Mouse (Mus musculus) forebrain, embryonic 13.5 days (tissue): ENCODE results near the gene Emid1. TPM values are rescaled to one million over a fixed set of nuclear protein-coding genes. Genes with fewer than 3 reads are reported as not detected.

Experiments
- ATAC-seq: fragments of 200-750 bp; cut with Nextera tagmentation; 2 replicates; pipeline ENCODE4 v1.8.0; 2017
- H3K27ac ChIP-seq: fragments of 300-500 bp; sonication (generic); 2 replicates; pipeline ENCODE4 v1.5.1; 2015; ENCODE audit warnings: inconsistent platforms, mild to moderate bottlenecking, moderate library complexity
- H3K27me3 ChIP-seq: fragments of 300-500 bp; sonication (generic); 2 replicates; pipeline ENCODE4 v1.6.1; 2015; ENCODE audit warnings: mild to moderate bottlenecking, inconsistent platforms
- H3K36me3 ChIP-seq: fragments of 300-500 bp; sonication (generic); 2 replicates; pipeline ENCODE4 v1.6.1; 2015; ENCODE audit warnings: mild to moderate bottlenecking, inconsistent platforms; ENCODE audit not compliant: poor library complexity, severe bottlenecking
- H3K4me1 ChIP-seq: fragments of 300-500 bp; sonication (generic); 2 replicates; pipeline ENCODE4 v1.6.1; 2015; ENCODE audit warnings: inconsistent platforms
- H3K4me2 ChIP-seq: fragments of 300-500 bp; sonication (generic); 2 replicates; pipeline ENCODE4 v1.6.1; 2015; ENCODE audit warnings: inconsistent platforms, mild to moderate bottlenecking, moderate library complexity
- H3K4me3 ChIP-seq: fragments of 300-500 bp; sonication (generic); 2 replicates; pipeline ENCODE4 v1.5.1; 2015; ENCODE audit warnings: mild to moderate bottlenecking, inconsistent platforms
- H3K9ac ChIP-seq: fragments of 300-500 bp; sonication (generic); 2 replicates; pipeline ENCODE4 v1.6.1; 2015; ENCODE audit warnings: mild to moderate bottlenecking, inconsistent platforms
- H3K9me3 ChIP-seq: fragments of 300-500 bp; sonication (generic); replicated peaks from 2 replicates; pipeline ENCODE4 v1.6.1; 2016; ENCODE audit warnings: inconsistent platforms
- WGBS: fragments of 180-500 bp; shearing (Covaris S2); methylation state at CpG from one replicate; pipeline ENCODE4 v1.1.7; 2015; 5-methylcytosine and 5-hydroxymethylcytosine counted together
- polyA plus RNA-seq: library from polyadenylated mRNA; unstranded; fragments of >200 nt; fragmentation: Nextera tagmentation; extraction: Ambion mirVana; gene quantifications from 2 replicates; pipeline ENCODE4 v1.2.1, GENCODE M21; 2015

The Emid1 gene
- polyA plus RNA-seq, 1 experiment from 2014 or later, result 14.9 TPM

DNA sequence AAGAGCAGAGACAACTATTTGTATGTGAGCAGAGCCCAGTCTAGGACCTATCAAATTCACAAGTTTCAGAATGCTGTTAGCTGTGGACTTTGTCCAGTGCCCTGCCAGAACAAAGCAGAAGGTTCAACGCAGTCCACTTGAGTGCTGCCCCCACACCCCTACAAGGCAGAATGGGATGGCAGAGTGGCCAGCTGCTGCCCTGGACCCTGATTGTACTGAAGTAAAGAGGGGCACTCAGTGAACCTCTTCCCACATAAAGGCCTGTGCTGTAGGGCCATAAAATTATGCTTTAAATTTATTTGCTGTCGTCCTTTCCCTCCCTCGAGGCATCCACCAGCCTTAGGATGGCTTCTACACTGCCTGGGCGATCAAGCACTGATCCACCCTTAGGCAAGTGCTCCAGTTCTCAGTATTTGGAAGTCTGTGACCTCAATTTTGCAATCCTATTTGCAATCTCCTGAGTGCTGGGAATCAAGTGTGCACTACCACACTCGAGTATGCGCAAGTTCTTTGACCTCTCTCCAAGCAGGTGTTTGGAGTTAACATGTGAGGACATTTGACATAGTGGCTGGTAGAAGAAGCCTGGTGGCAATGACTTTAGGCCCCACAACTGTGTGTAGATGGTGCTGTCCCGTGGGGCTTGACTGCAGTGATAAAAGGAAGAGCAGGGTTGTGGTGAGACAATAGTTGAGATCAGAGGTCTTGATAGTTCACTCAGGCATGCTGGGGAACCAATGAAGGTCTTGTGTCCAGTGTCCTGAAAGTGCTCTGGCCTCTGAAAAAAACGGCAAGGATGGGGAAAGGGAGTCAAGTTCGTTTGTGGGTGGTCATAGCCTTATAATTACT is 83.7 kb downstream of the Emid1 start:
- no peak overlapping the region for H3K9ac ChIP-seq
- WGBS, result 85% methylated on average over 9 of the region's 9 CpGs
- peaks cover 57% of the 10 kb centered on the region for H3K36me3 ChIP-seq
- peaks cover 16% of the 10 kb centered on the region for H3K4me1 ChIP-seq
- H3K27me3 ChIP-seq, result peaks cover 14% of the 10 kb centered on the region
- ATAC-seq, result no peak
- no peak overlapping the region for H3K4me3 ChIP-seq
- no peak overlapping the region for H3K27ac ChIP-seq
- no peak overlapping the region for H3K4me2 ChIP-seq
- H3K9me3 ChIP-seq, result no peaks in the 10 kb centered on the region

DNA sequence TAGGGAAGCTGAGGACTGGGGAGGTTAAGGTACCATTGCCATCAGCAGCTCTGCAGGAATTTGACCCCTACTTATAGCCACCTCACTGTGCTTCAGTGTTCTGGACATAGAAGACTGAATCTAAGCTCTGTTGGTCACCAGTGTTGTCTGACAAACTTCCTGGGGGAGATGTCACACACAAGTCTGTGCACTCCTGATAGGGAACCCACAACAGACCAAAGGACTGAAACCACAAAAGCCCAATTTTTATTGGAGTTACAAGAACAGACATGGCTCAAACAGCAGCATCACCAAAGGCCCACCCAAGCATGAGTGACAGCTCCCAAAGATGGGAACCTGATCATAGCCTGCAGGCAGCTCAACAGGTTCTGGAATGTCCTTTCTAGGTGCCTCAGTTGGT is 85.0 kb downstream of the Emid1 start:
- no peak overlapping the region for H3K27ac ChIP-seq
- no peak for ATAC-seq

GRCm38 (mm10) chr11:5065056-5065821 is 86.8 kb downstream of the Emid1 start, which contains the start of gene Gas2l1:
Gene Gas2l1, minus strand, starts transcription at chr11:5065327.
- ATAC-seq, result peak; percentile 89
- peak within 1 kb of the TSS; percentile 69 for H3K4me3 ChIP-seq
- H3K27ac ChIP-seq, result no peak within 1 kb of the TSS
- H3K9ac ChIP-seq, result peak within 1 kb of the TSS; percentile 82
- peak within 1 kb of the TSS; percentile 87 for H3K4me2 ChIP-seq
- H3K9me3 ChIP-seq, result no peaks in the 10 kb centered on the region
- H3K4me1 ChIP-seq, result peaks cover 41% of the 10 kb centered on the region
- WGBS, result under 1% methylated on average over 39 of the region's 50 CpGs
- H3K36me3 ChIP-seq, result peaks cover 31% of the 10 kb centered on the region
- peaks cover 46% of the 10 kb centered on the region for H3K27me3 ChIP-seq

More for the DNA sequence above, 85.0 kb downstream of the Emid1 start:
- Histone ChIP-seq H3K9ac (no peak overlapping the region), H3K4me1 (peaks cover 28% of the 10 kb centered on the region), H3K9me3 (no peaks in the 10 kb centered on the region), H3K4me3 (no peak overlapping the region), H3K27me3 (peaks cover 27% of the 10 kb centered on the region), H3K36me3 (peaks cover 49% of the 10 kb centered on the region), H3K4me2 (no peak overlapping the region)

DNA sequence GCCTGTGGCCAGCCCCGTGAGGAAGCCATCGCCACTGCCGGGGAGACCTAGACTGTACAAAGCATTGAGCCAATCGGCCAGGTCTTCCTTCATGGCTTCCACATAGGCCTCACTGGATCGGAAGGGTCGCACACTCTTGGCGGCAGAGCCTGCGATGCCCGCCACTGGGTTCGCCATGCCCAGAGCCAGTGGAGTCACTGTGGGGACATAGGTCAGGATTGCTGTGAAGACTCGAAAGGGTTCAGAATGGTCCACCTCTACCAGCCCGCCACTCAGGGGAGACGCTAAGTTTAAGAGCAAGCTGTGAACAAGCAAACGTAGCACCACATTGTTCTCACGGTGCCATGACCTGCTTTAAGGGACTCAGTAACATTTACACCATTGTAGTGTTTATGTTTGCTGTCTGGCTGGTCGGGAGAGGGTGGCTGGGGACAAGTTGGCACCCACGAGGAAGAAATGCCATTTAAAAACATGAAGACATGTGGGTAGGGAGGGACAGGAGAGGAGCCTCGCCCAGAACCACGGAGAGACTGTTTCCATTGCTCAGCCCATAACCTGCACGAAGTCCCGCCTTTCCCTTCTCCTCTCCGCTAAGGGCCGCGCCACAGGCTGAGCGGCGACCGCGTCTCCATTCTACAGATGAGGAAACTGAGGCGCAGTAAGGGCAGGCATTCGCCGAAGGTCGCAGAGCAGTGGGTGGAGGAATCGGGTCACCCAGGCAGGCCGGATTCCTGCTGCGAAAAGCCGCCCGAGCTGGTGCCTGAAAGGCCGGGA is 87.6 kb downstream of the Emid1 start:
- ATAC-seq, result no peak; the same call in 1 of the 2 replicates
- WGBS, result 16% methylated on average over 38 of the region's 38 CpGs
- Histone ChIP-seq H3K4me2 (peak overlapping the region; percentile 87), H3K9me3 (no peaks in the 10 kb centered on the region), H3K4me3 (peak overlapping the region; percentile 69), H3K9ac (peak overlapping the region; percentile 82), H3K36me3 (peaks cover 25% of the 10 kb centered on the region), H3K27ac (no peak overlapping the region), H3K4me1 (peaks cover 45% of the 10 kb centered on the region), H3K27me3 (peaks cover 53% of the 10 kb centered on the region)

GRCm38 (mm10) chr11:5063561-5064281 is 88.3 kb downstream of the Emid1 start:
- Histone ChIP-seq H3K9ac (peak overlapping the region; percentile 82; the same call in 1 of the 2 replicates), H3K36me3 (peaks cover 17% of the 10 kb centered on the region), H3K4me1 (peaks cover 49% of the 10 kb centered on the region), H3K4me3 (peak overlapping the region; percentile 69), H3K9me3 (no peaks in the 10 kb centered on the region), H3K27ac (no peak overlapping the region), H3K4me2 (peak overlapping the region; percentile 87), H3K27me3 (peaks cover 61% of the 10 kb centered on the region)
- no peak for ATAC-seq
- WGBS, result 55% methylated on average over 31 of the region's 31 CpGs

- peaks cover 67% of the 10 kb centered on the region for H3K27me3 ChIP-seq
- H3K36me3 ChIP-seq, result peaks cover 10% of the 10 kb centered on the region
- H3K4me2 ChIP-seq, result peak overlapping the region; percentile 87
- ATAC-seq, result no peak
- no peak overlapping the region for H3K4me3 ChIP-seq
- 66% methylated on average over 13 of the region's 13 CpGs for WGBS
- H3K9me3 ChIP-seq, result no peaks in the 10 kb centered on the region
- H3K27ac ChIP-seq, result no peak overlapping the region
- H3K4me1 ChIP-seq, result peaks cover 53% of the 10 kb centered on the region
- no peak overlapping the region for H3K9ac ChIP-seq
These were observed 89.1 kb downstream of the Emid1 start for GRCm38 (mm10) chr11:5062860-5063505.

DNA sequence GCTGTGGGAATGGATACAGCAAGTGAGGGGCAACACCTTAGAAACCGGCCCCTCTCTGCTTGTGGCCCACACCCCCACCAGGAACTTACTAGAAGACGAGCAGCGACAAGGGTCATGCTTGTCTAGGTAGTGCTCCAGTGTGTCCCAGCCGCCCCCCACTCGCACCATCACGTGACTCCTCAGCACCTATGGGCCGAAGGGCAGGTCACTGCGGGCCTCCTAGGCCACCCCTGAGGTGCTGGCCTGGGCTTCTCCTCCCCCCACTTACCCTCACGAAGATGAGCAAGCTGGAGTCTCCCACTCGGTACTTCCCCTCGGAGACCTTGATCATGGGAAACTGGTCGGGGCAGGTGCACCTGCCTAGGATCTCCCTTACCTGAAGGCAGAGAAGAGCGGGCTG is 89.7 kb downstream of the Emid1 start:
- Histone ChIP-seq H3K9ac (peak overlapping the region; percentile 57; the same call in 1 of the 2 replicates), H3K27ac (no peak overlapping the region), H3K4me2 (peak overlapping the region; percentile 79), H3K4me3 (peak overlapping the region; percentile 40), H3K4me1 (peaks cover 60% of the 10 kb centered on the region), H3K27me3 (peaks cover 74% of the 10 kb centered on the region), H3K36me3 (0 out of 2 replicates have a peak, but pooled peaks cover 5% of the 10 kb centered on the region), H3K9me3 (no peaks in the 10 kb centered on the region)
- WGBS, result 17% methylated on average over 13 of the region's 13 CpGs
- no peak; the same call in 1 of the 2 replicates for ATAC-seq

GRCm38 (mm10) chr11:5061413-5062139 is 90.5 kb downstream of the Emid1 start:
- peak; percentile 33 for ATAC-seq
- Histone ChIP-seq H3K4me3 (peak overlapping the region; percentile 40), H3K9ac (peak overlapping the region; percentile 57), H3K4me2 (peak overlapping the region; percentile 79), H3K9me3 (no peaks in the 10 kb centered on the region), H3K27ac (no peak overlapping the region), H3K4me1 (peaks cover 67% of the 10 kb centered on the region), H3K27me3 (peaks cover 82% of the 10 kb centered on the region), H3K36me3 (0 out of 2 replicates have a peak, but pooled peaks cover 5% of the 10 kb centered on the region)
- WGBS, result under 1% methylated on average over 56 of the region's 62 CpGs

GRCm38 (mm10) chr11:5060756-5061412 is 91.2 kb downstream of the Emid1 start:
- peak overlapping the region; percentile 79 for H3K4me2 ChIP-seq
- H3K9me3 ChIP-seq, result no peaks in the 10 kb centered on the region
- H3K27me3 ChIP-seq, result peaks cover 88% of the 10 kb centered on the region
- 51% methylated on average over 28 of the region's 28 CpGs for WGBS
- peak overlapping the region; percentile 40 for H3K4me3 ChIP-seq
- H3K9ac ChIP-seq, result peak overlapping the region; percentile 57
- no peak overlapping the region for H3K27ac ChIP-seq
- ATAC-seq, result no peak
- H3K4me1 ChIP-seq, result peaks cover 73% of the 10 kb centered on the region
- 0 out of 2 replicates have a peak, but pooled peaks cover 5% of the 10 kb centered on the region for H3K36me3 ChIP-seq

DNA sequence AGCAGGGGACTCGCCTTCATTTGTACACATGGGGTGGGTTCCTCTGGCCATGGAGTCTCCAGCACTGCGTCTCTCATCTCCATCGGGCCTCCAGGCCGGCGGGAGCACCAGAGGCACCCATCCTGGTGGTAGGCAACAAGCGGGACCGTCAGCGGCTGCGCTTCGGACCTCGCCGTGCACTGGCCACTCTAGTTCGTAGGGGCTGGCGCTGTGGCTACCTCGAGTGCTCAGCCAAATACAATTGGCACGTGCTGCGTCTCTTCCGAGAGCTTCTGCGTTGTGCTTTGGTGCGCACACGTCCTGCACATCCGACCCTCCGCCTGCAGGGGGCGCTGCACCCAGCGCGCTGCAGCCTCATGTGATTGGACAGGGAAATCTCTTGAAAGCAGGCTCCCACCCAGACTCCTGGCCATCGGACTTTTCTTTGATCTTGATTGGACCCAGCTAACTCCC is 92.3 kb downstream of the Emid1 start:
- no peak for ATAC-seq
- WGBS, result 8% methylated on average over 27 of the region's 27 CpGs

More for the DNA sequence above, 92.3 kb downstream of the Emid1 start:
- Histone ChIP-seq H3K4me1 (peaks cover 71% of the 10 kb centered on the region), H3K27me3 (peaks cover 95% of the 10 kb centered on the region), H3K4me2 (no peak overlapping the region), H3K9ac (peak overlapping the region; percentile 8; the same call in 1 of the 2 replicates), H3K9me3 (no peaks in the 10 kb centered on the region), H3K36me3 (0 out of 2 replicates have a peak, but pooled peaks cover 5% of the 10 kb centered on the region), H3K4me3 (no peak overlapping the region), H3K27ac (no peak overlapping the region)
